Mouse (Mus musculus) mouse embryonic stem cell (cell line): ENCODE data around the gene Cfap44.

Experiments used
- in situ Hi-C, 2 experiments: fragments of 300-500 bp; cut with MboI; formaldehyde crosslinking; loops; 1 replicate in 1 of 2; 3 replicates in 1 of 2; pipeline ENCODE4 v1.14.3; 2019 to 2020; ENCODE audit warnings: low sequenced_read_pairs in 2 of 2, low pct_unique_long_range_greater_than_20kb in 1 of 2, mixed read lengths in 1 of 2; ENCODE audit not compliant: unreplicated experiment in 1 of 2

Gene Cfap44

DNA sequence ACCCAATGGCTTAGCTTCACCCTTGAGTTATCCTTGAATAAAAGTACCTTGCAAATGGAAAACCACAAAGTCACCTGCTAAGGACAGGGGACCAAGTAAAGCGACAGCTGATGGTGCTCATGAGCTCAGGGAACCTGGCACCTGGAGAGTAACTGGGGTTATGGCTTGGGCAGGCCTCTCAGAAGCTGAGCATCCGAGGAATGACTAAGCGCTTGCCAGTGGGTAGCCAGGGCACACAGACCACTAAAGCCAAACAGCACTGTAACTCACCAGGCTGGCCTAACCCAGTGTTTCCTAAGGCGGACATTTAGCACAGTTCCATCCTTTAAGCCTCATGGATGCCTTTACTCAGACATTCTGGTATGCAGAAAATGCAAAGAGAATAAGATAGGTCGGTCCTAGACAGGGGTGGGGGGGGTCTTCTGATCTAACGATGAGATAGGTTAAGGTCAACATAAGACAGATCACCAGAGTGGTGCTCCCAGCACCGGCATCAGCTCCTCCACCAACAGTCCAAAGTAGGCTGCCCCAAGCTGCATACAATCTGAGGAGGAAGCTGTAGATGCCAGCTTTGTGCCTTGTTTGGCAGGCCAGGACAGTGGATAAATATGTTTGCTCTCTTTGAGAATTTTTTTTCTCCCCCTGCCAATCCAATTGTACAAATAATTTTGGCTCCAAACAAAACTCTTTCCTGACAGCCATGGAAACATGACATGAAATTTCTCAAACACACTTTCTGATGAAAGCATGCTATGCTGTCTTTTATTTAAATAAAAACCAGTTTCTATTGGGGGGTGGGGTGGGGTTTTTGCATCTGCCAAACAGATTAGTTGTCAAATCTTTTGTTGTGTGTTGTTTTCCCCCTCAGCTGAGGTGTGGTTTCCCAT, 115.1 kb downstream of the Cfap44 start:
- in situ Hi-C loops: no loop called here

DNA sequence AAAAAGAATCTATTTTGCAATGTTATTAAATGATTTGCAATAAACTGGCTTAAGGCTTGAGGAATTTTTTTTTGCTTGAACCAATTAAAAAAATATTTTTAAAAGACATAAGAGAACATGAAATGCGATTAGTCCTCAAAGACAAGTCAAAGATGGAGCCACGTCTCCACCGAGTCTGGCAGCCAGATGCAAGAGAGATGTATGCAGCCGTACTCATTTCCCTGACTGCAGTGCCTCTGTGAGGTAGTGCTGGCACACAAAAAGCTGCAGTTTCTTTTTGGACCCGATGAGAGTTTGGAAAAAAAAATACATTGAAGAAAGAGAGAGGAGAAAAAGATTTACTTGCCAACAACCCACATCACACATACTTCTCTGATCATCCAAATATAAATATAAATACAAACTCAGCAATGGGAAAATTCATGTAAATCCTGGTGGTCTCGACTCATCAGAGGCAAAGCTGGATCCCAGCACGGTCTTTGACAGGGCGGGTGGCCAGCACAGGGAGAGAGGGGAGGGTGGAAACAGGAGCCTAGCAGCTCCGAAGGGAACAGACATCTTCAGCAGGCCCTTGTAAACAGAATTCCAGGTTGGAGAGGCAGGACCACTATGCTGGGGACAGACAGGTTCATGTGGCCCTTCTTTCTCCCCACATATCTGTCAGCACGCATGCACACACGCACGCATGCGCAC, 116.1 kb downstream of the Cfap44 start:
- in situ Hi-C loops: no loop called here

DNA sequence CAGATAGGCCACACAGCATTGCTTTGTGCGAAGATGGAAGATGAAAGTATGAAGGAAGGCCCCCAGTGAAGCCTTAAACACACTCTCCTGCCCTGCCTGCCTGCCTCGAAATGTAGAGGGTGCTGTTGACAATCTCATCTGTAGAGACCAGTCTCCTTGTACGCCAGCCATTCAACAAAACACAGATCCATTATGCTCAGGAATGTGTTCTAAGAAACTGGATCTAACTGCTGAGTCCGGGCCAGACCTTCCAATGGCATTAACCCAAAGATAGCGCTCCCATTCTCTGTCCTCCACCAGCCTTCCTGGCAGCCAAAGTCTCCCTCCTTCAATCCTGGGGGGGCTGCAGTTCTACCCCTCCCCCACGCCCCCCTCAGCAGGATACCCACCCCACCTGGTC, 121.9 kb downstream of the Cfap44 start:
- in situ Hi-C loops: no loop called here

DNA sequence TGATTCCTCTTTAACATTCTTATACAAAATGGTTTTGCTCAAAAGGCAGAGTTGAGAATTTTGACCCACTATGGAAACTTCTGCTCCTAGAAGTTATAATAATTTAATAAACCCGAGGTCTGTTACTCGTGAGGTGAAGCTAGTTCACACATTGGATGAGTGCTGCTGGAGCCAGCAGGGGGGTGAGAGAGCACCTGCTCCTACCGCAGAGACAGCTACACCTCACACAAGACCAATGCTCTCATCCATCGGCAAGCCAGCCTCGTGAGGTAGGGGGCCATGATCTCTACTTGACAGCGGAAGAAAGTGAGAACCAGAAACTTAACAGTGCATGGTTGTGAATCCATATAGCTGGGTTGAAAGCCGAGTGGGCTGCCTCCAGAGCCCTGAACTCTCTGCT, 129.0 kb downstream of the Cfap44 start:
- in situ Hi-C loops: no loop called here

- in situ Hi-C loops: no loop called here
Measured at GRCm38 (mm10) chr16:44526044-44526443, 131.4 kb downstream of the Cfap44 start.

- in situ Hi-C loops: no loop called here
Measured at GRCm38 (mm10) chr16:44526689-44527088, 132.1 kb downstream of the Cfap44 start.

GRCm38 (mm10) chr16:44527218-44527905, 132.8 kb downstream of the Cfap44 start:
- in situ Hi-C loops: no loop called here

DNA sequence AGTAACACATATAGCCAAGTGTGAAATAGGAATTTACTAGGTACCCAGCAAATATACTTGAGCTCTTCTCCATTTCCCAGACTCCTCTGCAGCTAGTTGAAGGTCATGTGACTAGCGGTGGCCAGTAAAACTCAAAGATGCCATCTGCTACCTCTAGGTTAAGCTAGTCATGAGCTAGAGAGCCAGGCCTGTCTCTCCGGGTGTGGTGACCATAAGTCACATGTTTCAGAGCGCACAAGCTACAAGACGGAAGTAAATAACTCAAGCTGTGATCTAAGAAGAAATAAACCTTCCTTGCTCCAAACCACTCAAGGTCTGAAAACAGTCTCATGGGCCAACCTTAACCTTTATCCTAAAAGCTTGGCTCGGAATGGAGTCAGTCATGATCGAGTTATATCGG, 134.4 kb downstream of the Cfap44 start:
- in situ Hi-C loops: no loop called here

- in situ Hi-C loops: no loop called here
Measured at GRCm38 (mm10) chr16:44529691-44530090, 135.1 kb downstream of the Cfap44 start.

DNA sequence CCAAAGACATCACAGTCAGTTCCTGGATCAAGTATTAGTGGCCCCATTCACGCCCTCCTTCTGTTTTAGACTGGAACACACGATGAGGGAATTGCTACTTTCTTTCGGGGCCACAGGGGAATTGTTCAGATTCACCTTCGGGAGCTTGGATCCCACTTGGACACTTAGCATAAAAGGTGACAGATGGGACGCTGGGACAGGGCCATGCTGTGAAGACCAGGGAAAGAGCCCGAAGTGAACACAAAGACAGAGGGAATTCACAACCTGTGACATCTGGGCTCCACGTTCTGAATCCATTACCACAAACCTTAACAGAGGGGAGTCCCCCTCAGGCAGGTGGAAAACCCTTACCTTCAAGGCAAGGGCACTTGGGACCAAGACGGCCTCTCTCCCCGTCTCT, 135.6 kb downstream of the Cfap44 start:
- in situ Hi-C loops: no loop called here

DNA sequence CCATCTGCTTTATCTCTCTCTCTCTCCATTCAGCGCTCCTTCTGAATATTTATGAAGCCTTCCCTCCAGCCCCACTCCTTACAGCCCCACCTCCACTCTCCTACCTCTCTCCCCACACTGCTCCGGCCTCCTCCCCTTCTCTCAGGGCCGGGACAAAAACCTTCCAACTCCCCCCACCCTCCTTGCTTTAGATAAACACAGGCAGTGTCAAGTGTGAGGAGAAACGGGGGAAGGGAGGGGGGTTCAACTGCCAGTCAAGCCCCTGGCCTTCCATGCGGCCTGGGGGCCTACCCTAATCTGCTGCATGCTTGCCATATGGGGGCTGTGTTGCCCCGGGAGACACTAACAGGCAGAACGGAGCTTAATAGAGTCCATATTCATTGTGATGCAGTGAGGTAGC, 136.2 kb downstream of the Cfap44 start:
- in situ Hi-C loops: no loop called here

- in situ Hi-C loops: no loop called here
Measured at GRCm38 (mm10) chr16:44531239-44531797, 136.7 kb downstream of the Cfap44 start.
